Mouse (Mus musculus) CH12.LX (cell line): ENCODE results near the gene Olfr598. TPM values are rescaled to one million over a fixed set of nuclear protein-coding genes. Genes with fewer than 3 reads are reported as not detected.
"Not testable (repeated sequence)": the region's sequence is repeated elsewhere in the genome, so short reads cannot be mapped to it uniquely, and the experiment has no call there.

Source experiments
- DNase-seq: peaks from one replicate; pipeline ENCODE4 v3.0.0-alpha.2; 2013; ENCODE audit errors: extremely low read depth
- H3K27ac ChIP-seq: 2 replicates; pipeline ENCODE4 v1.5.1; 2012; ENCODE audit warnings: low read depth, mild to moderate bottlenecking, control low read depth, moderate library complexity; ENCODE audit not compliant: insufficient read depth
- H3K27me3 ChIP-seq: replicated peaks from 2 replicates; pipeline ENCODE3; 2012; ENCODE audit warnings: inconsistent platforms
- H3K36me3 ChIP-seq, 2 experiments: replicated peaks in 1 of 2; 2 replicates each; pipeline versions ENCODE3 to v1.6.1; 2012; ENCODE audit warnings: inconsistent platforms in 1 of 2, low read length in 1 of 2, mild to moderate bottlenecking in 1 of 2, mixed read lengths in 1 of 2, moderate library complexity in 1 of 2; ENCODE audit not compliant: control insufficient read depth in 1 of 2, insufficient read depth in 1 of 2
- H3K4me1 ChIP-seq, 2 experiments: 2 replicates each; pipeline ENCODE4 v1.6.1; 2012; ENCODE audit warnings: inconsistent platforms in 1 of 2, moderate library complexity in 1 of 2; ENCODE audit not compliant: insufficient read depth in 2 of 2, control insufficient read depth in 1 of 2
- H3K4me2 ChIP-seq: 2 replicates; pipeline ENCODE4 v1.6.1; 2012; ENCODE audit warnings: low read depth, mild to moderate bottlenecking, control low read depth; ENCODE audit not compliant: poor library complexity, insufficient read depth, severe bottlenecking
- H3K4me3 ChIP-seq, 3 experiments: fragments of 150-350 bp in 1 of 3; sonication (generic) in 1 of 3; replicated peaks in 1 of 3; 2 replicates each; pipeline versions ENCODE3 to v1.5.1; 2011 to 2012; ENCODE audit warnings: low read depth in 2 of 3, low read length in 2 of 3, mild to moderate bottlenecking in 2 of 3, moderate library complexity in 2 of 3, control low read depth in 1 of 3, improper control_type of control experiment in 1 of 3, inconsistent platforms in 1 of 3, mixed read lengths in 1 of 3; ENCODE audit not compliant: poor library complexity in 1 of 3
- H3K79me2 ChIP-seq: replicated peaks from 2 replicates; pipeline ENCODE4 v1.6.1; 2012; ENCODE audit warnings: mild to moderate bottlenecking, moderate library complexity; ENCODE audit not compliant: control insufficient read depth, poor library complexity, insufficient read depth, severe bottlenecking; ENCODE audit errors: extremely low read depth
- H3K9ac ChIP-seq: 2 replicates; pipeline ENCODE4 v1.6.1; 2012; ENCODE audit warnings: low read depth, mild to moderate bottlenecking, control low read depth, moderate library complexity; ENCODE audit not compliant: insufficient read depth
- H3K9me3 ChIP-seq: replicated peaks from 2 replicates; pipeline ENCODE3; 2012; ENCODE audit warnings: low read length, inconsistent platforms, mixed read lengths
- E2F4 ChIP-seq: IDR thresholded peaks from 2 replicates; pipeline ENCODE4 v1.6.1; 2011; ENCODE audit warnings: low read depth, low read length, improper control_type of control experiment; ENCODE audit not compliant: insufficient replicate concordance
- ELF1 ChIP-seq: IDR thresholded peaks from 2 replicates; pipeline ENCODE4 v1.6.1; 2014; ENCODE audit warnings: low read depth, mild to moderate bottlenecking, inconsistent platforms, low read length, improper control_type of control experiment
- EP300 ChIP-seq: IDR thresholded peaks from 2 replicates; pipeline ENCODE4 v1.6.1; 2011; ENCODE audit warnings: low read length, improper control_type of control experiment
- GABPA ChIP-seq: IDR thresholded peaks from 2 replicates; pipeline ENCODE4 v1.6.1; 2012; ENCODE audit warnings: low read depth, low read length, improper control_type of control experiment, inconsistent platforms; ENCODE audit not compliant: insufficient replicate concordance
- MEF2A ChIP-seq: IDR thresholded peaks from 2 replicates; pipeline ENCODE4 v1.6.1; 2014; ENCODE audit warnings: low read depth, mild to moderate bottlenecking, inconsistent platforms, low read length, improper control_type of control experiment, borderline replicate concordance
- MYC ChIP-seq: IDR thresholded peaks from 2 replicates; pipeline ENCODE4 v1.6.1; 2011; ENCODE audit warnings: low read depth, mild to moderate bottlenecking, improper control_type of control experiment, low read length
- POLR2AphosphoS2 ChIP-seq: IDR thresholded peaks from 2 replicates; pipeline ENCODE4 v1.6.1; 2011; ENCODE audit warnings: low read depth, low read length, improper control_type of control experiment
- dilution Hi-C: fragments of 300-500 bp; cut with MboI; formaldehyde crosslinking; loops from 2 replicates; pipeline ENCODE4 v1.14.3; 2020; ENCODE audit warnings: low sequenced_read_pairs; ENCODE audit not compliant: extremely low pct_unique_long_range_greater_than_20kb, extremely low pct_ligation_motif_present
- in situ Hi-C: fragments of 300-500 bp; cut with MboI; formaldehyde crosslinking; loops from 3 replicates; pipeline ENCODE4 v1.14.3; 2019; ENCODE audit warnings: low sequenced_read_pairs, low pct_ligation_motif_present, low pct_unique_long_range_greater_than_20kb, mixed read lengths
- polyA plus RNA-seq: library from polyadenylated mRNA; unstranded; fragments of >175 nt; gene quantifications from 2 replicates; pipeline ENCODE4 v1.2.1, GENCODE M21; 2012; ENCODE audit warnings: low read depth; ENCODE audit not compliant: insufficient read length
- total RNA-seq, 2 experiments: library from RNA; depleted of rRNA; stranded (reverse); fragments of 300-350 nt in 1 of 2; fragments of >200 nt in 1 of 2; gene quantifications; 2 replicates each; pipeline ENCODE4 v1.2.3; 2012 to 2014

The Olfr598 gene
- total RNA-seq (2012; rRNA removed) (not detected in 2 replicates), total RNA-seq (2014; rRNA removed) (not detected in 2 replicates), polyA plus RNA-seq (not detected in 2 replicates)

DNA sequence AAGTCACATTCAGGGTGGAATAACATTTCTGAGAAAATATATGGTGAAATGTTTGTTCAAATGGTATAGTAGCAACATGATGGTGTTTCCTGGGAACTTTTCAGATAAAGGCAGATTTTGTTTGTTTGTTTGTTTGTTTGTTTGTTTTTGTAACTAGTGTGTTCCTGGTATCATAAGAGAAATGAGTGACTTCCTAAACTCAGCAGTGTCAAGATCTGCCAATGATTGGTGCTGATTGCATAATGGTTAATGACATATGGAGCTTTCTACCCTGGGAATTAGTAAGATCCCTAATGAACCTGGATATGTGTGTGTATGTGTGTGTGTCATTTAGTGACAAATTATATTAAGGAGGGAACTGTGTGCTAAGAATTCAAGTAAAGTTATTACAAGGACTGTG lies at the start of gene Olfr598:
Gene Olfr598, plus strand, starts transcription at position 301 of the 400 bp plus-strand sequence.
- Histone ChIP-seq H3K27ac (no peak within 1 kb of the TSS), H3K9me3 (no peaks in the 10 kb centered on the region), H3K27me3 (no peaks in the 10 kb centered on the region), H3K36me3 (no peaks in the 10 kb centered on the region), H3K79me2 (no peaks in the 10 kb centered on the region), H3K9ac (no peak within 1 kb of the TSS), H3K4me2 (no peak within 1 kb of the TSS), H3K4me3 (no peak within 1 kb of the TSS), H3K4me1 (no peaks in the 10 kb centered on the region)
- in situ Hi-C loops (no loop called here), dilution Hi-C loops (no loop called here)
- DNase-seq = no peak
- TF ChIP-seq MEF2A (no peak), MYC (no peak), E2F4 (no peak), EP300 (no peak)

DNA sequence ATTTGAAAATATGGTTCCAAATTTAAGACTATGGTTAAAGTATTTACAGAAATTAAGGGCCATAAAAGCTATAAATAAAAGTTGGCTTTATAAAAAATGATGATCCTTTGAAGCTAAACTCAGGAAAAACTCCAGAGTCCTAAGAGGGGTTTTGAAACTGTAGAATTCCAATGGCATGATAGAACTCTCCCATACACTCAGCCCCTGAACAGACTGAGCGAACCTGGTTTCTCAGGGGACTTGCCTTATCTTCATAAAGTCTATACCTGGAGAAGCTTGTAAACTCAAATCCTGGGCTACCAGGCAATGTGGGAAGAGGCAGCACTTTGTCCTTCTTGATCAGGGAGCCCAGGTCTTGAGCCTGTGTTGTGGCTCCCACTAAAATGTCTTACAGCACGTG lies 18.0 kb upstream of the Olfr598 start, which contains the start of gene Olfr596:
Gene Olfr596, plus strand, starts transcription at position 301 of the 400 bp plus-strand sequence.
- dilution Hi-C loops, H3K27ac ChIP-seq, H3K79me2 ChIP-seq, H3K36me3 ChIP-seq, H3K9ac ChIP-seq, in situ Hi-C loops, H3K4me1 ChIP-seq, DNase-seq, H3K9me3 ChIP-seq, H3K27me3 ChIP-seq, H3K4me3 ChIP-seq, H3K4me2 ChIP-seq: not testable (repeated sequence)

DNA sequence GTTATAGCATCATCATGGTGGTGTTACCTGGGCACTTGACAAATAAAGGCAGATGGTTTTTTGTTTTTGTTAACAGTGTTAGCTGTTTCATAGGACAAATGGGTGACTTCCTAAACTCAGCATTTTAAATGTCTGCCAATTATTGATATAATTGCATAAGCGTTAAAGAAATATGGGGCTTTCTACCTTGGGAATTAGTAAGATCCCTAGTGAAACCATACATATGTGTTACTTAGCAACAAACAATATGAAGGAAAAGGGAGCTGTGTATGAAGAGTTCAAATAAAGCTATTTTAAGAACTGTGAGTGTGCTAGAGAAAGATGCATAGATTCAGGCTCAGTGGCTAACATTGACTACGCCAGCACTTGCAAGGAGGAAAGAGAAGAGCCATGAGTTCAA lies 7.4 kb upstream of the Olfr598 start, which contains the start of gene Olfr597:
Gene Olfr597, plus strand, starts transcription at position 301 of the 400 bp plus-strand sequence.
- H3K27me3 ChIP-seq, H3K79me2 ChIP-seq, H3K4me1 ChIP-seq, dilution Hi-C loops, DNase-seq, H3K9ac ChIP-seq, H3K4me3 ChIP-seq, H3K4me2 ChIP-seq, H3K9me3 ChIP-seq, H3K27ac ChIP-seq, H3K36me3 ChIP-seq, in situ Hi-C loops: not testable (repeated sequence)

DNA sequence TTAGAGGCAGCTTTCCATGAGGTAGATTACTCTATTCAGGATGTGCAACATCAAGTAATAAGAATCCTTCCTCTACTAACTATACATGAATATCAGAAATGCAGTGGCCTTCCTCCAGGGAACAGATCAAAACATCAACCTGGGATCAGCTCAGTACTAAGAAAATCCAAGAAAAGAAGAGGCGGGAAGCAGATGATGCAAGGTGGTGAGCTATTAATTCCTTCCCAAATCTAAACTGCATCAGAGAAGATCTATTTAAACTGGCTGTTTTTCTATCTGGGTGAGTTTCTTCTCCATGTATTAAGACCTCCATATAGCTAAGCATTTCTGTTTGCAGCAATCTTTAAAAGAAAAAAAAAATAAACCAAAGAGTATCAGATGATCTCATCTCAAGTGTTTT lies 12.2 kb downstream of the Olfr598 start, which contains the start of gene Olfr599:
Gene Olfr599, plus strand, starts transcription at position 301 of the 400 bp plus-strand sequence.
- Histone ChIP-seq H3K9me3 (no peaks in the 10 kb centered on the region), H3K79me2 (no peaks in the 10 kb centered on the region), H3K4me3 (no peak within 1 kb of the TSS), H3K4me1 (no peaks in the 10 kb centered on the region), H3K9ac (no peak within 1 kb of the TSS), H3K27me3 (no peaks in the 10 kb centered on the region), H3K36me3 (no peaks in the 10 kb centered on the region), H3K27ac (no peak within 1 kb of the TSS), H3K4me2 (no peak within 1 kb of the TSS)
- no peak for DNase-seq
- in situ Hi-C loops = no loop called here
- dilution Hi-C loops = no loop called here
- TF ChIP-seq GABPA (no peak), POLR2AphosphoS2 (no peak), ELF1 (no peak)
